Mouse (Mus musculus) lung, adult 2 months (tissue): ENCODE results near the gene Per2.

Experiments
- CTCF ChIP-seq: fragments of 200-500 bp; IDR thresholded peaks from 2 replicates; pipeline ENCODE4 v1.5.1; 2011; ENCODE audit warnings: mild to moderate bottlenecking, low read length, control low read depth; ENCODE audit not compliant: insufficient read depth
- POLR2A ChIP-seq: fragments of 200-500 bp; IDR thresholded peaks from 2 replicates; pipeline ENCODE4 v1.6.1; 2011; ENCODE audit warnings: low read depth, mild to moderate bottlenecking, control low read depth, low read length, borderline replicate concordance; ENCODE audit errors: extremely low read depth

GRCm38 (mm10) chr1:91459059-91459809, at the start of gene Per2:
- TF ChIP-seq CTCF, result peak; percentile 39
- TF ChIP-seq POLR2A, result no peak; the same call in 1 of the 2 replicates
